Mouse (Mus musculus) testis, adult 2 months (tissue): ENCODE results near the gene Tmem222. TPM values are rescaled to one million over a fixed set of nuclear protein-coding genes. Genes with fewer than 3 reads are reported as not detected.

Experiments
- H3K27ac ChIP-seq: fragments of 200-500 bp; 2 replicates; pipeline ENCODE4 v1.5.1; 2012; ENCODE audit warnings: low read depth, low read length; ENCODE audit not compliant: control insufficient read depth, insufficient read depth
- H3K27me3 ChIP-seq: fragments of 200-500 bp; 2 replicates; pipeline ENCODE4 v1.6.1; 2012; ENCODE audit warnings: mild to moderate bottlenecking, low read length, moderate library complexity; ENCODE audit not compliant: control insufficient read depth, insufficient read depth
- H3K36me3 ChIP-seq: fragments of 200-500 bp; 2 replicates; pipeline ENCODE4 v1.6.1; 2012; ENCODE audit warnings: mild to moderate bottlenecking, low read length; ENCODE audit not compliant: control insufficient read depth, insufficient read depth
- H3K4me1 ChIP-seq: fragments of 200-500 bp; 2 replicates; pipeline ENCODE4 v1.6.1; 2012; ENCODE audit warnings: low read length; ENCODE audit not compliant: control insufficient read depth, insufficient read depth
- H3K4me3 ChIP-seq: fragments of 200-500 bp; 2 replicates; pipeline ENCODE4 v1.5.1; 2012; ENCODE audit warnings: low read depth, mild to moderate bottlenecking, low read length, moderate library complexity, mixed read lengths; ENCODE audit not compliant: control insufficient read depth
- CTCF ChIP-seq: fragments of 200-500 bp; IDR thresholded peaks from 2 replicates; pipeline ENCODE4 v1.5.1; 2012; ENCODE audit warnings: low read depth, mild to moderate bottlenecking, inconsistent platforms, low read length, moderate library complexity; ENCODE audit not compliant: control insufficient read depth, insufficient read depth, insufficient replicate concordance
- POLR2A ChIP-seq: fragments of 200-500 bp; IDR thresholded peaks from 2 replicates; pipeline ENCODE4 v1.6.1; 2012; ENCODE audit warnings: low read depth, mild to moderate bottlenecking, inconsistent platforms, low read length, moderate library complexity; ENCODE audit not compliant: control insufficient read depth
- polyA plus RNA-seq: library from polyadenylated mRNA; depleted of rRNA; stranded (reverse); fragments of >200 nt; gene quantifications from 2 replicates; pipeline ENCODE4 v1.2.3, GENCODE M21; 2012; rRNA removed

The Tmem222 gene
- polyA plus RNA-seq, 1 experiment, result 48.5 TPM

DNA sequence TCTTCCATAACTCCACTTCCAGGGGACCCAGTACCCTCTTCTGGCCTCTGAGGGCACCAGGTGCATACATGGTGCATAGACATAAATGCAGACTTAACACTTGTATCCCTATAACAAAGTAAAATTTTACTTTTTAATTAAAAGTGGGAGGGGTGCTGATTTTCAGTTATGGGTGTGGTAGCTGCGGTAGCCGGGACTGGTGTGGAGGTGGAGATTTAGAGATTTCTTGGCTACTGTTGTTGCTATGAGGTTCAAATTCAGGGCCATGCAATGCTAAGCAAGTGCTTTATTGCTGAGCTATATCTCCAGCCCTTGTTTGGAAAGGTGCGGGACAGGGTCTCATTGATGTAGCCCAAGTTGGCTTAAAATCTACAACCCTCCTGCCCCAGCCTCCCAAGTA lies 58.8 kb downstream of the Tmem222 start:
- H3K4me1 ChIP-seq, result peaks cover 10% of the 10 kb centered on the region
- no peaks in the 10 kb centered on the region for H3K27me3 ChIP-seq
- H3K36me3 ChIP-seq, result no peaks in the 10 kb centered on the region
- no peak overlapping the region for H3K4me3 ChIP-seq
- no peak overlapping the region for H3K27ac ChIP-seq
- TF ChIP-seq POLR2A (no peak), CTCF (no peak)

DNA sequence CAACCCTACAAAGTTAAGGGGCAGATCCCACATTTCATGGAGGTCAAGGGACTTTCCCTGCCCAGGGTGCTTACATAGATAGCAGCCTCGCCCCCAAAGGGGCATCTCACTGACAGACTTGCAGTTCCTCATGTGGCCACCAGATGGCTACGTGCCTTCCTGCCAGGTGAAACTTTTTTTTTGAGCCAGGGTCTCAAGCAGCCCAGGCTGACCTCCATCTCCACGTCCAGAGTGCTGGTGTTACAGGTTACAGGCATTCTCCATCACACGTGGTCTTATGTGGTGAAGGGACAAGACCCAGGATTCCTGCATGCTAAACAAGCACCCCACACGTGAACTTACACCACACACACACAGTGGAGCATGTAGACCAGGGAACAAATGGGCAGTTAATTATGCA lies 60.0 kb downstream of the Tmem222 start:
- Histone ChIP-seq H3K4me1 (peaks cover 20% of the 10 kb centered on the region), H3K4me3 (no peak overlapping the region), H3K27me3 (no peaks in the 10 kb centered on the region), H3K27ac (no peak overlapping the region), H3K36me3 (no peaks in the 10 kb centered on the region)
- TF ChIP-seq CTCF (peak; percentile 98), POLR2A (no peak)

Other genes starting within 250 kb of the Tmem222 start
- gene Wasf2, start 147.3 kb downstream of the Tmem222 start, polyA plus RNA-seq, result 156 and 195 TPM in 2 replicates
- 10.0 and 10.7 TPM in 2 replicates for gene Cd164l2, start 65.7 kb downstream of the Tmem222 start, polyA plus RNA-seq
- gene Gpr3, start 65.3 kb downstream of the Tmem222 start, polyA plus RNA-seq, result 7.0 and 9.2 TPM in 2 replicates
- 4.7 and 8.5 TPM in 2 replicates for gene Map3k6, start 37.0 kb downstream of the Tmem222 start, polyA plus RNA-seq
- gene Sytl1, start 14.7 kb downstream of the Tmem222 start, polyA plus RNA-seq, result 0.33 and 0.97 TPM in 2 replicates
- gene Wdtc1, start 75.7 kb upstream of the Tmem222 start, polyA plus RNA-seq, result 323 and 338 TPM in 2 replicates
- 48.4 and 59.6 TPM in 2 replicates for gene Slc9a1, start 91.9 kb upstream of the Tmem222 start, polyA plus RNA-seq
- 35.7 and 45.4 TPM in 2 replicates for gene Tent5b, start 202.3 kb upstream of the Tmem222 start, polyA plus RNA-seq
- gene Trnp1, start 220.8 kb upstream of the Tmem222 start, polyA plus RNA-seq, result 1.3 and 2.0 TPM in 2 replicates
- 3.4 and 4.3 TPM in 2 replicates for gene Kdf1, start 241.2 kb upstream of the Tmem222 start, polyA plus RNA-seq